Mouse (Mus musculus) heart, postnatal 10 days (tissue): ENCODE measurements at regions not wholly inside any gene's neighbourhood (a gene's known extent, or its start where the extent isn't known, plus 50 kb on each side); places are given as distances from the start of the nearest gene placed in this dataset.
A peak's percentile ranks its signal among the peaks of the same experiment; 100 is the strongest.

ENCODE experiments used
- DNase-seq, 2 experiments: peaks; one replicate each; pipeline ENCODE4 v3.0.0; 2021
- intact Hi-C: fragments of 180-260 bp; cut with DNase I; formaldehyde crosslinking; loops from one replicate; pipeline ENCODE4 v1.15.1; 2025

- intact Hi-C loops: no loop called here
Measured at GRCm38 (mm10) chr13:44514636-44515158, 214.6 kb upstream of the Jarid2 start.

GRCm38 (mm10) chr13:44516863-44517262 lies 212.4 kb upstream of the Jarid2 start:
- intact Hi-C loops: no loop called here

More at GRCm38 (mm10) chr13:44514636-44515158, 214.6 kb upstream of the Jarid2 start:
- DNase-seq: no peak

GRCm38 (mm10) chr13:44517312-44517711 lies 212.0 kb upstream of the Jarid2 start:
- no peak for DNase-seq
- intact Hi-C loops: no loop called here

More at GRCm38 (mm10) chr13:44516863-44517262, 212.4 kb upstream of the Jarid2 start:
- no peak for DNase-seq

- DNase-seq: no peak
- intact Hi-C loops: no loop called here
Measured at GRCm38 (mm10) chr13:44518215-44518614, 211.1 kb upstream of the Jarid2 start.

- DNase-seq: no peak
- intact Hi-C loops: no loop called here
Measured at GRCm38 (mm10) chr13:44523516-44523915, 205.8 kb upstream of the Jarid2 start.

- intact Hi-C loops: no loop called here
- DNase-seq: no peak
Measured at GRCm38 (mm10) chr13:44530867-44531564, 198.3 kb upstream of the Jarid2 start.

GRCm38 (mm10) chr13:44532631-44533180 lies 196.6 kb upstream of the Jarid2 start:
- DNase-seq: no peak
- intact Hi-C loops: no loop called here

GRCm38 (mm10) chr13:44534575-44535080 lies 194.6 kb upstream of the Jarid2 start:
- intact Hi-C loops: no loop called here
- DNase-seq: no peak

GRCm38 (mm10) chr13:44535441-44535840 lies 193.8 kb upstream of the Jarid2 start:
- intact Hi-C loops: no loop called here
- DNase-seq: peak; percentile 25 to 26

GRCm38 (mm10) chr13:44538238-44538637 lies 191.0 kb upstream of the Jarid2 start:
- DNase-seq: no peak
- intact Hi-C loops: no loop called here

GRCm38 (mm10) chr13:44540401-44540800 lies 188.9 kb upstream of the Jarid2 start:
- intact Hi-C loops: no loop called here
- no peak for DNase-seq

GRCm38 (mm10) chr13:44541243-44541653 lies 188.0 kb upstream of the Jarid2 start:
- intact Hi-C loops: no loop called here
- peak; percentile 59 to 62 for DNase-seq

GRCm38 (mm10) chr13:44544786-44545185 lies 184.5 kb upstream of the Jarid2 start:
- DNase-seq: peak; percentile 36 to 46
- intact Hi-C loops: no loop called here

- no peak for DNase-seq
- intact Hi-C loops: no loop called here
Measured at GRCm38 (mm10) chr13:44546289-44546688, 183.0 kb upstream of the Jarid2 start.

- intact Hi-C loops: no loop called here
- DNase-seq: no peak
Measured at GRCm38 (mm10) chr13:44548880-44549279, 180.4 kb upstream of the Jarid2 start.

- DNase-seq: no peak
- intact Hi-C loops: no loop called here
Measured at GRCm38 (mm10) chr13:44553363-44553762, 175.9 kb upstream of the Jarid2 start.

- intact Hi-C loops: no loop called here
- DNase-seq: no peak
Measured at GRCm38 (mm10) chr13:44554686-44555463, 174.4 kb upstream of the Jarid2 start.

GRCm38 (mm10) chr13:44555979-44556378 lies 173.3 kb upstream of the Jarid2 start:
- no peak for DNase-seq
- intact Hi-C loops: no loop called here

GRCm38 (mm10) chr13:44558051-44558450 lies 171.2 kb upstream of the Jarid2 start:
- DNase-seq: no peak
- intact Hi-C loops: no loop called here

- DNase-seq: no peak
- intact Hi-C loops: no loop called here
Measured at GRCm38 (mm10) chr13:44558491-44559177, 170.6 kb upstream of the Jarid2 start.

- intact Hi-C loops: no loop called here
- no peak for DNase-seq
Measured at GRCm38 (mm10) chr13:44559178-44559565, 170.1 kb upstream of the Jarid2 start.
